Mouse (Mus musculus): ENCODE results near the gene Nmt1. TPM values are rescaled to one million over a fixed set of nuclear protein-coding genes. Genes with fewer than 3 reads are reported as not detected.

The Nmt1 gene
- polyA plus RNA-seq, 1 experiment from 2014 or later: 46.9 TPM

- Histone ChIP-seq H3K4me3 (no peak overlapping the region), H3K9me3 (replicated peaks) (no peaks in the 10 kb centered on the region), H3K9ac (no peak overlapping the region), H3K27ac (ENCODE audit: poor library complexity, severe bottlenecking) (no peak overlapping the region), H3K27me3 (replicated peaks) (no peaks in the 10 kb centered on the region), H3K4me2 (no peak overlapping the region), H3K4me1 (replicated peaks) (peaks cover 31% of the 10 kb centered on the region), H3K36me3 (peaks cover 17% of the 10 kb centered on the region)
- no peak for ATAC-seq (ENCODE audit: insufficient number of reproducible peaks, low FRiP score)
- WGBS: 82% methylated on average over 11 of the region's 11 CpGs
Measured at GRCm38 (mm10) chr11:103005254-103005981, 22.6 kb upstream of the Nmt1 start.

- ATAC-seq (ENCODE audit: insufficient number of reproducible peaks, low FRiP score): no peak
- peaks cover 33% of the 10 kb centered on the region for H3K4me1 ChIP-seq (replicated peaks)
- WGBS: 84% methylated on average over 7 of the region's 7 CpGs
- H3K27ac ChIP-seq (ENCODE audit: poor library complexity, severe bottlenecking): no peak overlapping the region
- H3K27me3 ChIP-seq (replicated peaks): no peaks in the 10 kb centered on the region
- no peak overlapping the region for H3K4me3 ChIP-seq
- no peaks in the 10 kb centered on the region for H3K9me3 ChIP-seq (replicated peaks)
- no peak overlapping the region for H3K9ac ChIP-seq
- H3K4me2 ChIP-seq: no peak overlapping the region
- H3K36me3 ChIP-seq: peaks cover 17% of the 10 kb centered on the region
Measured at GRCm38 (mm10) chr11:103006286-103007000, 21.5 kb upstream of the Nmt1 start.

DNA sequence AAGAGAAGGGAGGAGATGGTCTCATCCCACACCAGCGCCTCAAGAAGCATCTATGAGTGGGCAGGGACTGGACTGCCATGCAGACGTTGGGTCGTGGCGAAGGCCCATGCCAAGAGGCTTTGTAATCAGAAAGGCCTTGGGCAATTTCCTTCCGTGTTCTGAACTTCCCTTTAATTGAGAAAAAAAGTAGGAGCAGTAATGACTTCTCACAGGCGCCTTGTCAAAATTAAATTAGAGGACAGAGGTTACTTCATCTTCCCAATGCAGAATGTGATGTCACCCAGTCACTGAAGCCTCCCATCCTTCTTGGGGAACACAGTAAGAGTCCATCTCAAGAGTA, 21.0 kb upstream of the Nmt1 start:
- Histone ChIP-seq H3K4me1 (replicated peaks) (peaks cover 33% of the 10 kb centered on the region), H3K9me3 (replicated peaks) (no peaks in the 10 kb centered on the region), H3K27ac (ENCODE audit: poor library complexity, severe bottlenecking) (no peak overlapping the region), H3K4me2 (no peak overlapping the region), H3K4me3 (no peak overlapping the region), H3K27me3 (replicated peaks) (no peaks in the 10 kb centered on the region), H3K36me3 (peaks cover 18% of the 10 kb centered on the region), H3K9ac (no peak overlapping the region)
- WGBS: 79% methylated on average over 6 of the region's 6 CpGs
- no peak for ATAC-seq (ENCODE audit: insufficient number of reproducible peaks, low FRiP score)

DNA sequence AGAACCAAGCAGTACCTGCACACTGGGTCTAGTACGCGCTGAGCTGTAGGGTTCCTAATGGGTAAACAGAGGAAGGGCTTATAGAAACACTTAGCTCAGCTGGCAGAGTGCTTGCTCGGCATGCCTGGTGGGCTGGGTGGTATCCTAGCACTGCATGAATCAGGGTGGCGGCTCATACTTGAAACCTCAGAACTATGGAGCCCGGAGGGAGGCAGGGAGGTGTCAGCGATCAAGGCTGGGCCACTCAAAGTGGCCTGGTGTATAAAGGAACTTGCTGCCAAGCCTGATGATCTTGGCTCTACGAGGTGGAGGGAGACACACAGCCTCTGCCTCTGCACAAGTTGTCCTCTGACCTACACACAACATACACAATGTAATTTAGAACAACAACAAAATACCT, 19.4 kb upstream of the Nmt1 start:
- no peak for ATAC-seq (ENCODE audit: insufficient number of reproducible peaks, low FRiP score)
- WGBS: 83% methylated on average over 7 of the region's 7 CpGs
- no peak overlapping the region for H3K4me2 ChIP-seq

GRCm38 (mm10) chr11:103009208-103009607, 18.8 kb upstream of the Nmt1 start:
- peaks cover 32% of the 10 kb centered on the region for H3K36me3 ChIP-seq
- peaks cover 27% of the 10 kb centered on the region for H3K4me1 ChIP-seq (replicated peaks)
- H3K9ac ChIP-seq: no peak overlapping the region
- ATAC-seq (ENCODE audit: insufficient number of reproducible peaks, low FRiP score): no peak
- no peak overlapping the region for H3K27ac ChIP-seq (ENCODE audit: poor library complexity, severe bottlenecking)
- no peak overlapping the region for H3K4me3 ChIP-seq
- no peak overlapping the region for H3K4me2 ChIP-seq
- no peaks in the 10 kb centered on the region for H3K9me3 ChIP-seq (replicated peaks)
- WGBS: 94% methylated on average over 8 of the region's 8 CpGs
- no peaks in the 10 kb centered on the region for H3K27me3 ChIP-seq (replicated peaks)

More for the DNA sequence above, 19.4 kb upstream of the Nmt1 start:
- H3K4me1 ChIP-seq (replicated peaks): peaks cover 28% of the 10 kb centered on the region
- no peak overlapping the region for H3K4me3 ChIP-seq
- peaks cover 33% of the 10 kb centered on the region for H3K36me3 ChIP-seq
- H3K9ac ChIP-seq: no peak overlapping the region
- H3K27me3 ChIP-seq (replicated peaks): no peaks in the 10 kb centered on the region
- no peak overlapping the region for H3K27ac ChIP-seq (ENCODE audit: poor library complexity, severe bottlenecking)
- H3K9me3 ChIP-seq (replicated peaks): no peaks in the 10 kb centered on the region

- no peak for ATAC-seq (ENCODE audit: insufficient number of reproducible peaks, low FRiP score)
- H3K9ac ChIP-seq: no peak overlapping the region
- no peak overlapping the region for H3K4me2 ChIP-seq
- no peak overlapping the region for H3K27ac ChIP-seq (ENCODE audit: poor library complexity, severe bottlenecking)
- H3K9me3 ChIP-seq (replicated peaks): no peaks in the 10 kb centered on the region
- H3K4me3 ChIP-seq: no peak overlapping the region
- WGBS: 75% methylated on average over 13 of the region's 13 CpGs
- H3K27me3 ChIP-seq (replicated peaks): no peaks in the 10 kb centered on the region
- H3K36me3 ChIP-seq: peaks cover 34% of the 10 kb centered on the region
- peaks cover 28% of the 10 kb centered on the region for H3K4me1 ChIP-seq (replicated peaks)
Measured at GRCm38 (mm10) chr11:103010454-103011205, 17.4 kb upstream of the Nmt1 start.

DNA sequence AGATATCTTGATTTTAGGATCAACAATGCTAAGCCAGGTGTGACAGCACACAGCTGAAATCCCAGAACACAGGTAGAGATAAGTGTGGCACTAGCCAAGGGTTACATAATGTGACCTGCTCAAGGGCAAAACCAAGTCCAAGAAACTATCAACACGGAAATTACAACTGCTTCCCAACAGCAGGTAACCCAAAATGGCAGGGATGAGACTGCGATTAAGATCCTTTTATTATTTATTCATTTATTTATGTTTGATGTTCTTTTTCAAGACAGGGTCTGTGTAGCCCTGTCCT, 16.8 kb upstream of the Nmt1 start:
- Histone ChIP-seq H3K36me3 (peaks cover 32% of the 10 kb centered on the region), H3K4me2 (no peak overlapping the region), H3K4me1 (replicated peaks) (peaks cover 34% of the 10 kb centered on the region), H3K4me3 (no peak overlapping the region), H3K27ac (ENCODE audit: poor library complexity, severe bottlenecking) (no peak overlapping the region), H3K9ac (no peak overlapping the region), H3K9me3 (replicated peaks) (no peaks in the 10 kb centered on the region), H3K27me3 (replicated peaks) (no peaks in the 10 kb centered on the region)
- WGBS: 87% methylated on average over 2 of the region's 2 CpGs
- ATAC-seq (ENCODE audit: insufficient number of reproducible peaks, low FRiP score): no peak

DNA sequence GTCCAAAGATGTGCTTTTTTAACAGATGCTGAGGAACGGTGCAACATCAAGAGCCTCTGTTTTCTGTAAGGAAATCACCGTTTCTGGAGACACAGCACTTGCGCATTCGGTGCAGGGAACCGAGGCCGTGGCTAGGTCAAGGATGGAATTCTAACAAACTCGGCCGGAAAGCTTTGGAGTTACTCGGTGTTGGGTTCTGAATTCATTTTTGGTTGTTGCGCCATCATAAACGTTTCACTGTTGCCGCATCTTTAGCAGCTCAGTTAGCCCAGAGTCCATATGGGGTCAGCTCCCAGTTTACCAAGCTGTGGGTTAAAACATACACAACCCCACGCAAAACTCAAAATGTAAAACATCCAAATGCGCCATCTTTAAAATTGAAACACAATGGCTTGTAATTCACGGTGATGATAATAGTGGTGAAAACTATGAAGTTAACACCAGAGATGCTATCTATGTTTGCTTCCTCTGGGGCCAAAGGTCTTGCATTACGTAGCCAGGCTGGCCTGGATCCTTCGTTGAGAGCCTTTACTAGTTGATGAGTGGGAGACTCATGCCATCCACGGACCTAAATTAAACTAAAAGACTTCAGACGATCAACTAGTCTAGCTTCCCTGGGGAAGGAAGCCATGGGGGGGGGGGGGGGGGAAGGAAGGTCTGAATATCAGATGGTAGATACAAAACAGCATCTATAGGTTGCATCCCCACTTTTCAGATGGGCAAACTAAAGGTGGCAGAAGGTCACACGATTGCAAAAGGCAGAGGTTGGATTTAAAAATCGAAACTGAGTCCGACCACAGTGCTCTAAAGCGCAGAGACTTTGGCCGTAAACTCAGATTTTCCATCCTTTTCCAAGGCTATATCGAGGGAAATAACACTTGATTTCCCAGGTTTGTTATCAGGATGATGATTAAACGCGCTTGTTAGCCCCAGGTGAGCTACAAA, 11.8 kb upstream of the Nmt1 start:
- Histone ChIP-seq H3K36me3 (peaks cover 20% of the 10 kb centered on the region), H3K9ac (peak overlapping the region; percentile 94), H3K4me1 (replicated peaks) (peaks cover 17% of the 10 kb centered on the region), H3K27me3 (replicated peaks) (no peaks in the 10 kb centered on the region), H3K4me3 (peak overlapping the region; percentile 97), H3K4me2 (peak overlapping the region; percentile 77), H3K27ac (ENCODE audit: poor library complexity, severe bottlenecking) (peak overlapping the region; percentile 94), H3K9me3 (replicated peaks) (no peaks in the 10 kb centered on the region)
- ATAC-seq (ENCODE audit: insufficient number of reproducible peaks, low FRiP score): no peak
- WGBS: 47% methylated on average over 27 of the region's 27 CpGs

DNA sequence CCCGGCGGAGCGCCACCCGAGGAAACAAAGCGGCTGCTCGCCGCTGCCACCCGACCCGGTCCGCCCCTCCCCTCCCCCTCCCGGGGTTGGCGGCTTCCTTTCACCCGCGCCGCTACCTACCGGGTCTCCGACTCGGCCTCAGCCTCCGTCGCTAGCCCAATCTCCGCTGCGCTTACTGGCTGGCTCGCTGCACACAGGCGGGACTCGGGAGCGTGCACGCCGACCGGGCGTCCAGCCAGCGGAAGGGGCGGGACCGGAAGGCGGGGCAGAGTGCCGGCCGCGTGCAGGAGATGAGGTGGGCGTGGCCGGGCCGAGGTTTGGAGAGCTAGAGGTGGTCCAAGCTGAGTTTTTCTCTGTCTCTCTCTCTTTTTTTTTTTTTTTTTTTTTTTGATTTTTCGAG, 11.1 kb upstream of the Nmt1 start:
- peak overlapping the region; percentile 94 for H3K9ac ChIP-seq
- peaks cover 23% of the 10 kb centered on the region for H3K36me3 ChIP-seq
- peak; percentile 96 for ATAC-seq (ENCODE audit: insufficient number of reproducible peaks, low FRiP score)
- peak overlapping the region; percentile 97 for H3K4me3 ChIP-seq
- H3K9me3 ChIP-seq (replicated peaks): no peaks in the 10 kb centered on the region
- no peaks in the 10 kb centered on the region for H3K27me3 ChIP-seq (replicated peaks)
- H3K4me1 ChIP-seq (replicated peaks): peaks cover 18% of the 10 kb centered on the region
- under 1% methylated on average over 40 of the region's 41 CpGs for WGBS
- H3K4me2 ChIP-seq: peak overlapping the region; percentile 77
- H3K27ac ChIP-seq (ENCODE audit: poor library complexity, severe bottlenecking): peak overlapping the region; percentile 94

DNA sequence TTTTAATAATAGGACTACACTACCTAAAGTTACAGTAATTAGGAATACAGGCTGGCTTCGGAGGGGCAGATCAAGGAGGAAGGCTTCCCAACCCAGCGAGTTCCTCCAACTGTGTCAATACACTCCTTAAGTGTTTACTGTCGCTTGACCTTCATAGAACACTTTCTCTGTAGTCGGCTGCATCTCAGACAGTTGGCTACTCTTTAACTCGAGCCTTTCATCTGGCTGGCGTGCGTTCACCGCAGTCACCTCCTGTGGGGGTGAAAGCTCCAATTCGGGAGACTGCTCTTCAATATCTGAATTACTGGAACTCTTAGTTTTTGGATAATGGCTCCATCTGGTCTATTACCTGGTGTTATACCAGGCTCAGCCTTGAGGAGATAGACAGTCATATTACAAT, 10.3 kb upstream of the Nmt1 start:
- H3K9ac ChIP-seq: no peak overlapping the region
- WGBS: 59% methylated on average over 9 of the region's 9 CpGs

More for the DNA sequence above, 10.3 kb upstream of the Nmt1 start:
- H3K9me3 ChIP-seq (replicated peaks): no peaks in the 10 kb centered on the region
- peaks cover 20% of the 10 kb centered on the region for H3K36me3 ChIP-seq
- H3K4me2 ChIP-seq: no peak overlapping the region
- H3K4me1 ChIP-seq (replicated peaks): peaks cover 18% of the 10 kb centered on the region
- no peak overlapping the region for H3K4me3 ChIP-seq
- no peak for ATAC-seq (ENCODE audit: insufficient number of reproducible peaks, low FRiP score)
- no peak overlapping the region for H3K27ac ChIP-seq (ENCODE audit: poor library complexity, severe bottlenecking)
- H3K27me3 ChIP-seq (replicated peaks): no peaks in the 10 kb centered on the region

Measured in heart, embryonic 12.5 days (tissue).